Mouse (Mus musculus): ENCODE data around the gene Dpy19l1.

Gene Dpy19l1

DNA sequence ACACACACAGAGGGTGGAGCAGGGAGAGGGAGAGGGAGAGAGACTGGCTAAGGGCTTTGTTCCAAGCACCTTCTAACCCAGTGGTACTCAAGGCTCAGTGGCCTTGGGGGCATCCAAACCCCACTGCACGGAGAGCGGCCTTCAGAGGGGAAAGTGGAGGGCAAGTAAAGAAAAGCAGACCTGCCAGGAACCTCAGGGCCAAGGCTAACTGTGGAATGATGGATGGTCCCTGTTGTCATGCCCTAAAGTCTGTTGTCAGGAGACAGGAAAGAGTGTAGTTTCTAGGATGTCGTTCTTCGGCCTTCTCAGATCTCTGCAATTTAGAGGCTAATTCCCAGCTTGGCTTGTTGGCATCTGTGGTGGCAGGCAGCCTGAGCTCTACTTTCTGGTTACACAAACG is 32.8 kb downstream of the Dpy19l1 start:
- DNase-seq (ENCODE audit: low spot score): no peak

DNA sequence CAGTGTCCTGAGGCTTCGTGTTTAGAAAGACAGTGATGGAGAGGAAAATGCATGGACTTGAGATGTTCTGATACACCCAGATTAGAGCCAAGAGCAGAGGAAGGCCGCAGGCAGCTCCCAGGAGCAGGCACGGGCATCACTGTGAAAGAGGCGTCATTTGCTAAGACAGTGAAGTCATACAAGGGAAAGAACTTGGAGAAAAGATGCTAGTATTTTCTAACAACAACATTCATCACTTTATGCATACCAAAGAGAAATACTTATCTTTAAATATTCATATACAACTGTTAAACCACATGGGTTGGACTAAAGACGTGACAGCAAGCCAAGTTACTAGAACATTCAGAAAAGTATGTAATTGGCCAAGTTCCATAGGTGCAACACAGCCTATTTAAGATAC is 35.8 kb downstream of the Dpy19l1 start:
- no peak for DNase-seq (ENCODE audit: low spot score)

DNA sequence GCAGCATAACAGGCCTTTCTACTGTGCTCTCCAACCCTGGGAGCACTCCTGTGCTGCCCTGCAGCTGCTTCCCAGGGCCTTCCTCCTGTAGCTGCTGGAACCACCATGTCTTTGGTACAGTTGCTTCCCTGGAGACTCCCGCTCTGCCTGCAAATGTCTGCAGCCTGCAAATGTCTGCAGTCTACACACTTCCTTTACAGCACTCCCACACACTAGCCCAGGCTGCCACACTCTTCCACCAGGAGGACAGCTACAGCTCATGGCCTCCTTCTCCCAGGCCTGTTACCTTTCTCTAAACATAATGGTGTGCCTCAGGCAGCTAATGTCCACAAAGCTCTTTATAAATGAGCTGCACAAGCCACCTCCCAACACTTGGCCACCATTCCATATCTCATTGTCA is 36.3 kb downstream of the Dpy19l1 start:
- no peak for DNase-seq (ENCODE audit: low spot score)

DNA sequence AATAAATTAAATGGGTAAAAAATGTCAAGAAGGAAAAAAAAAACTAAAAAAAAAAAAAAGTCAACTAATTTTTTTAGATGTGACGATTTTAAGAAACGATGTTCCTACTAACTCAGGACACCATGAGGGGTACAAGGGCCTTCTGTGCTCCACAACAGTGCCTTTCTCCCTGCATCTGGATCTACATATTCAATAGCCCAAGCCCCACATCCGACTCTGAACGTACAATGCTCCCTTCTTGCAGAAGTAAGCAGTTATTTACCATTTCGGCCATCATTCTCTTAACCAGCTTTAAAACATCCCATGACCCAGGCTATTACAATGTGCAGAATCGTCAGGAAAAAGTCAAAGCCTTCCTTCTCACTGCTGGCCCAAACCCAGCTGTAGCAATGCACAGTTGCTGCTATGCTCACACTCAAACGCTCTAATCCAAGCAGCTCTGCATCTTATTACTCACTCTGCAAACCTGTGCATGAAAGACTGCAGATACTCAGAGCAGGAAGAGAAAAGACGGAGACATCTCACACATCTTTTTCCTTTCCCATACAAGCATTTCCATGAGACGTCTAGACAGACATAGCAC is 41.5 kb downstream of the Dpy19l1 start:
- no peak for DNase-seq (ENCODE audit: low spot score)

DNA sequence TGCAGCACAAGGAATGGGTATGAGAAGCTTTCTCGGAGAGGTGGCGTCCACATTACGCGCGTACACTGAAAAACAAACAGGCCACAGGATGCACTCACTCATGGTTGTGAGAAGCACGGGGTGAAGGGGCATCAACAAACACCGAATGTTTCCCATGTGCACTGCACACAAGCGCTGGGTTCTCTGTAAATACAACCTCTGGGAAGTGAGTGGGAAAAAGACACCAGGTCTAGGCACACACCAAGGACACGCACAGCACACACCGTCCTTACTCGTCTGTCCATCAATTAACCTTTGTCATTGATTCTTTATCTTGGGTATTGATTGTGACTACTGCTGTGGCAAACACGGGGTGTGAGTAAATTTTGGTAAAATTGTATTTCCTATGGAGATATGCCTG is 49.1 kb downstream of the Dpy19l1 start:
- no peak for DNase-seq (ENCODE audit: low spot score)

DNA sequence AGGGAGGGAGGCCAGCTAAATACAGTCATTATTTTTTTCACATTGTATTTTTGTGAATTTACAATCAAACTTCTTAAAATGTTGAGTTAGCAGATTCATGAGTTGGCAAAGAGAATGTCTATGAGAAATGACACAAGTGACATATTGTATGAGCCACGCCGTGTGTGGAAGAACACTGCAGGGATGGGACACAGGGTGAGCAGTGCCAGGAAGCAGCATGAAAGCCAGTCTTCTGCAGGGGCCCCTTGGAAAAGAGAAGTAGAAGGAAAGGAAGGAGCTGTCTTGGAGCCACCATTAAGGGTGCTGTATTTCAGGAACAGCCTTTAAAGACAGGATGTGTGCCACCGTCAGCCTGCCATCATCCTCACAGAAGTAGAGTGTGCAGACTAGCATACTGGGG is 52.0 kb downstream of the Dpy19l1 start:
- DNase-seq (ENCODE audit: low spot score): no peak

DNA sequence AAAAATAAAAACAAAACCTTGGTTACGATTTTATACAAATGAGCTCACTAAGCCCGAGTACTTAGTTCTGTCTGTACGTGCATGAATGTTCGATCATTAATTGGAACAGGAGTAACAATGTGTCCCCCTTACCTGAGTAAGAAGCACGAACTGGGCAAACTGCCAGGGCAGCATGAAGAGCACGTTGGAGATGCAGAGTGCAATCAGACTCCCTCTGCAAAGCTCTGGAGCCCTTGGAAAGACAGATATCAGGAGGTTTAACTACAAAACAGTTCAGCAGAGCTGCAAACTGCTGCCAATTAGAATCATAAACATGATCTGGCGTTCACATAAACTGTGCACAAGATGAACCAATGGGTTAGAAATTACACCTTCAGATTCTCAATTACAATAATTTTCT is 52.4 kb downstream of the Dpy19l1 start:
- no peak for DNase-seq (ENCODE audit: low spot score)

DNA sequence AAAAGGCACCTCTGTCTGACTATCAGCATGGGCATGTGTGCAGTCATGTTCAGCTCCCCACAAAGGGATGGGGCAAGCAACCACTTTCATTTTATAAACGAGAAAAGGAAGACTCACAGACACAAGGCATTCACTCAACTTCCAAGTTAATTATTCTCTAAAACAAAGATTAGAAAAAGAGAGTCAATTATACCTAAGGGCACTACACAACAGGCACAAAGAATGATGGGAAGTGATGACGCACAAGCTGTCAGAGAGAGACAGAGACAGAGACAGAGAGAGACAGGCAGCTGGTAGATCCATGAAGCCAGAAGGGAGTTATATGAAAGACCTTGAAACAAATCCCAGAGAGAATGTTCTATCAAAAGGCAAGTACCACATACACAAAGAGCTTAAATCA is 68.0 kb downstream of the Dpy19l1 start:
- no peak for DNase-seq (ENCODE audit: low spot score)

DNA sequence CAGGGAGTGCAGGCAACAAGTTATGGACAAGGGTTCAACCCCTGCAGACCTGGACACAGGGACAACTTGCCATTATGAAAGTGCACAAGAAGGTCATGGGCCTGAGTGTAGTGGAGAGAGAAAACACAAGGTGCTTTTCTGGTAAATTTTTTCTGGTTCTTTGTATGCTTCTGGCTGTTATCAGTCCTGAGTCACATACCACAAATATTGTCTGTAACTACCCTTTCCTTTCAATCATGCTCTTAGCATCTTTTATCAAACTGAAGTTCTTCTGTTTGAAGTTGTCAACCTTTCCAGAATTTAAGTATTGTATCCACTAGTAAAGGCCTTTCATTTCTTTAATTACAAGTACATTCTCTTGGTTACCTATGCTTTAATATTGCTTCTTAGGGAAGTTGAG is 73.2 kb downstream of the Dpy19l1 start:
- no peak for DNase-seq (ENCODE audit: low spot score)

DNA sequence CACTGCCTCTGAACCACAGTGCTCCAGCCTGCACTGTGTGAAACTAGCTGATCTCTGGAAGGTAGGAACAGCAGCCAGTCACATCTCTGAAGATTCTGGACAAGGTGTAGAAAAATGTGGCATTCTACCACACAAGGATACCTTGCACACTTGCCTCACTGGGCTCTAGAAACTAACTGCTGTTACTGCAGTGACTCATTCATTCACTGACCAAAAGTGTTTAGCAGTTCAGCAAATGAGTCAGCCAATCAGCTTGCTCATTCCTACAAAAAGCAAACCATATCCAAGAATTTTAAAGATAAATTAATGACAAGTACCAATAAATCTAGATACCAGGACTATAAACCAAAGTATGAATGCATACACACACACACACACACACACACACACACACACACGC is 77.3 kb downstream of the Dpy19l1 start:
- no peak for DNase-seq (ENCODE audit: low spot score)

DNA sequence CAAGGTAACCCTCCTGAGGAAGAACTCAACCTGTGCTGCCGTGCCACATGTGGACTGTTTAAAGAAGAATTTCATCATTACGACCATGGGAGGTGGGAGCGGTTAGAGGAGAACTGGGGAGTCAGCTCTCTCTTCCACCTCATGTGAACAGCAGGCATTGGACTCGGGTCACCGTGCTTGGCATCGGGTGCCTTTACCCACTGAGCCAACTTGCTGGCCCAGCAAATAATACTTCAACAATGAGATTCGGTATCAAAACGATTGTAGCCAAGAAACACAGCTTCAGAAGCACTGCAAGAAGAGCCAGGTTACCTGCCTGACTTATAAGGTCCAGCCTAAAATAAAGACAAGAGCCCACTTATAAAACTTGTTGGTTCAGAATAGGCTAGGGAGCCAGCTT is 79.7 kb downstream of the Dpy19l1 start:
- DNase-seq (ENCODE audit: low spot score): no peak

DNA sequence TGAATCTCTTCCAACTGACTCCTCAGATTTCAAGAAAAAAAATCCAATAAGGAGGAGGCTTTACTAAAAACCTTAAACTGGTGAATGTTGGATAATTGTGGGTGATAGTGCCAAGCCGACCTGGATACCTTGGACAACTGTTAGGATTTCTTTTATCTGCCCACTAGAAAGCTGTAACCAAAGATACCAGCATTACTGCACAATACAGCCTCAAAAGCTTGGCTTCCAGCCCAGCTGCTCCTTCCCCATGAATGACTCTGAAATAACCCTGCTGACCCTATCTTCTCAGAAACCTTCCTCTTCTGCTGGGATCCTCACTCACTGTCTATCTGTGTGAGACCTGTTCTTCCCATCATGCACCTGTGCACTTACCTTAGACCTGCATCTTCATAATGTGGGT is 81.1 kb downstream of the Dpy19l1 start:
- no peak for DNase-seq (ENCODE audit: low spot score)

DNA sequence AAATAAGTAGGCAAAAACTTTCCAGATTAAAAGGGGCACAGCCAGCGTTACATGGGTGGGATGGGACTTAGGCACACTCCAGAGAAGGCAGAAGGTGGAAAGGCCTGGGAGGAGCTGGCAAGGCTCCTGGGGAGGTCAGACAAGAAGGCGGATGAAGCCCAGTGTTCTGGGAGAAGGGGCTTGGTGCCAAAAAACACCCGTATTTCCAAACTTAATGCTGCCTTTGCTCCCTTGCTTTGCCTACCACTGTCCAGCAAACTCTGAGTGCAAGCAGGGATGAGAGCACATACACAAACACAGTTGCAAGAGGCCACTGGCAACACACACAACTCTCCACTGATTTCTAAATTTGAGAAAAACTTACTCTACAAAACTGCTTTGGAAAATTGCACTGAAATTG is 81.7 kb downstream of the Dpy19l1 start:
- no peak for DNase-seq (ENCODE audit: low spot score)

DNA sequence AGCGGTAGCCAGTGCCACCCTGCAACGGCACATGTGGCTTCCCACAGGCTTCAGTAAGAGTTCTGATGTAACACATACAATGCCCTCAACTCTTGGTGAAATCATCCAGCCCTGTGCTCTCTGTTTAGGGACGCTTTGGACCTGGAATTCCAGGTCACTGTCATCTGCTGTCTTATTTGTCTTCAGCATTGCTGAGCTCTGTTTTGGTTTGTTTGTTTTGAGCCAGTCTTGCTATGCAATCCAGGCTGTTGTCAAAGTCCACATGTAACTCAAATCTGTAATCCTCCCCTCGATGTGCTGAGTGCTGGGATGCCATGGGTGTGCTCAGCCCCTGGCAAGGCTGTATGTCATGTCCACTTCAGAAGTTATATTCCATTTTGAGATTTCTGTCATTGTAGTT is 82.8 kb downstream of the Dpy19l1 start:
- no peak for DNase-seq (ENCODE audit: low spot score)

DNA sequence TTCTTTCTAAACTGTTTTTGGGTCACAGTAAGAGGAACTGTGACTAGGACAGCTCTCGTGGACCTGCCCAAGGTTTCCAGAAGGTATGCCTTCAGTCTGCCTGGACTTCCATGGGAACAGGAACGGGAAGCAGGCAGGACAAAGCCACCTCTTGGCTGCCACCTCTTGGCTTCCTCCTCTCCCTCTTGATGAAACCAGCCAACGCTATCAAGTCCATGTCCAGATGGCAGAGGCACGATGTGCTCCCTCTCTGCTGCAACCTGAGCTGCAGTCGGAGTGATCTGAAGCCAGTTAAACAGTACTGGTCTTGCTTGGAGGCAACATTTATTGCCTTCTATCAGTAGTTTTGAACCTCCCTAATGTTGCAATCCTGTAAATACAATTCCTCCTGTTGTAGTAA is 84.7 kb downstream of the Dpy19l1 start:
- no peak for DNase-seq (ENCODE audit: low spot score)

DNA sequence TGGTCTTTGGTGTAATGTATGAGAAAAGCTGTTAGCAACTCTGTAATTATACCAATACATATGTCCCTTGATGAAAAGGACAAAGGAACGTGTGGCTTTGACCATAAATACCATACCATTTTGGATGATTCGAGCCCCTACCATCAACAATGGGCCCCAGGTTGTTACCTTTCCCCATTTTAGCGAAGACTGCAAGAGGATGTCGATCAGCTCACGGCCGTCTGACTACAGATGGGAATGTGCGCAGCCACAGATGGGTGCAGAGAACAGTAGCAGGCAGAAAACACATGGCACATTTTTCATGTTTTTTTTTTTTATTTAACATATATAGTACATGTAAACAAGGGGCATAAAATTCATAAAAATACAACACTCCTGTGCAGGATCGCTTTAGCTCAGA is 91.5 kb downstream of the Dpy19l1 start:
- DNase-seq (ENCODE audit: low spot score): no peak

DNA sequence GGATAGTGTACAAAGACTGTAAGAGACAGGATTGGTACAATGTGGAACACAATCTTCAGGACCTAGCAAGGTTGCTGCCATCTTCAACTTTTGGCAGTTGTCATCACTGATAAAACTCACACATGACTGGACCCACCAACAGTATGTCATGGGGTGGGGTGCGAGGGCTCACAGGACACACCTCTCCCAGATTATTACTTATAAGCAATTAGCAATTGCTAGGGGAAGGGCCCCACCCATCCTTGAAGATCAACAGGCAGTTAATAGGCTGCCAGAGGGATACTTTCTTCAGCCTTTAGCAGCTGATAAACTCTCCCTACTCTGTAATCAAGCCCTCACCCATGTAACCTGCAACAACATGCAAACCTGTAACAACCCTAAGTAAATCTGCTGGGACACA is 92.5 kb downstream of the Dpy19l1 start:
- DNase-seq (ENCODE audit: low spot score): no peak

DNA sequence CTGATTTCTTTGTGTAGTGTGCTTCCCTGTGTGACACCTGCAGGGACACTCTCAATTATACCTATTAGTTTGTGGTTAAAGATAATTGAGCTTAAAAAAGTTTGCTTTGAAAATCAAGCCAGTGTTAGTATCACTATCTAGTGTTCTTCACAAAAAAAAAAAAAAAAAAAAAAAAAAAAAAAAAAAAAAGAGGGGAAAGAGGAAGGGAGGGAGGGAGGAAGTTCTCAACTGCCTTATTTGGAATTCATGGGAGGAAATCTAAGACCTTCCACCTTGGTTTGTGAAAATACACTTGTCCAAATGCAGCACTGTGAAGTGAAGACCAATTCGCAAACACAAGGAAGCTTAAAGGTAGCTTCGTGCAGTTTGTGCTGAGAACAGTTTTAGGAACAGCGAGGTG is 94.9 kb downstream of the Dpy19l1 start:
- no peak for DNase-seq (ENCODE audit: low spot score)

DNA sequence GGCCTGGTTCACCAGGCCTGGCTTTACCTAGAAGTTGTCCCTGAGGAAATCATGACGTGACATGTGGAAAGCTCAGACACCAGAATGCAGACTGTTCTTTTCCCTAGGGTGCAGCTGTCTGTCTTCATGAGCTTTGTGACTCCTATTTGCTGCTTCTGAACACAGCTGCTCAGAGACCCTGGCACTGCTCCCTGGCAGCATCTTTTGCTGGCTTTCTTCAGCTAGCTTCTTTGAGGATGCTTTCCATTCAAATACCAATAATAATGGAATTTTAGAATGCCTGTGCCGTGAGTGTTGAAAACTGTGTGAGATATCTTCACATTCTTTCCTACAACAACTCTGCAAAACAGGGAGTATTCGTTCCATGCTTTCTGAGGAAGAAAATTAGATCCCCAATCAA is 108.8 kb downstream of the Dpy19l1 start:
- DNase-seq (ENCODE audit: low spot score): no peak

DNA sequence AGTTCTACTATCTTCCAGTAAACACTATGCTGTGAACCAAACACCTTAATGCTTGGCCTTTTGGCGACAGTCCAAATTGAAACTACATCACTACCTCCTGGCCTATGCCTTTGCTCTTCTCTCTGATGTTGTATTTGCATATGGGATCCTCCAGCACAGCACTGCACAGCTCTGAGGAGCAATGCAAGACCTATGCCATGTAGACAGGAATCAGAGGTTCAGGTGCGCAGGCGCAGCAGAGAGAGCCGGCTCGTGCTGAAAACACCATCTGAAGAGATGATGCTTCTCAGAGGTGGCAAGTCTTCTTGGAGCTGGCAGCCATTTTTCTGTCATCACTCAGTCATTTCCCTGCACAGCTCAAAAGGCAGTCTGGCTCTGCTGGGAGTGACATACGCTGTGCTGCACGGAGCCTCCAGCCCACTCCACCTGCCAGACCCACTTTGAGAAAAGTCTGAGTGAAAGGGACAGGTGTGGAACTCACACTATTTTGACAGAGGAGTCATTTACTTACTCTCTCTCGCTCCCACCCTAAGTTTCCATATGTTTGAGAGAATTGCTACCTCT is 112.1 kb downstream of the Dpy19l1 start:
- DNase-seq (ENCODE audit: low spot score): no peak

DNA sequence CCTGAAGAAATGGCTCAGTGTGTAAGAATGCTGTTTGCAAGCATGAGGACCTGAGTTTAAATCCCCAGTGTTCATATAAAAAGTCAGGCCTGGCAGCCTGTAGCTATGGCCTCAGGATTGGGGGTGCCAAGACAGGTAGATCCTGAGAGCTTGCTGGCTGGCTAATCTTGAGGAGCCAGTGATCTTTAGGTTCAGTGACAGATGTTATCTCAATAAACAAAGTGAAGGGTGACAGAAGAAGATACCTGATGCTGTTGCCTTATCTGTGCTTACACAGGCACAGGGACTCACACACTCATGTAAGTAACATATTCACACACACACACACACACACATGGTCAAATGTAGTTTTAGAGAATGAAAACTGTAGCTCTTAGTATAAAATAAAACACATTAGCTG is 115.7 kb downstream of the Dpy19l1 start:
- no peak for DNase-seq (ENCODE audit: low spot score)

DNA sequence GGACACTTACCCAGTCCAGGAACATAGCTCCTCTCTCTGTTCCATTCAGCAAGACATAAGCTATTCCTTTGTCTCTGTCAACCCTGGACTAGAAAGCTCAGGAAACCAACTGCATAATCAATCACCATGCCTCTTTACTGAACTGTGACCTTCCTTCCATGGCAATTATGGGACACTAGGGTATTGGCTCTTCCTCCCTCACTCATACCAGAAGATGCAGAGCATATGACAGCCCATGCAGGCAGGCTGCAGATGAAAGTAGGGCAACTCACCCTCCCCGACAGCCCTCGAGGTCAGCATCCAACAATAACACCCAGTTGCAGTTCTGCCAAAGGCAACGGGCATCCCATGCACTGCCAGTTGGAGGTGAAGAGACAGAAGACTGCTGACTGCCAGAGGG is 123.6 kb downstream of the Dpy19l1 start:
- DNase-seq (ENCODE audit: low spot score): peak; percentile 57

DNA sequence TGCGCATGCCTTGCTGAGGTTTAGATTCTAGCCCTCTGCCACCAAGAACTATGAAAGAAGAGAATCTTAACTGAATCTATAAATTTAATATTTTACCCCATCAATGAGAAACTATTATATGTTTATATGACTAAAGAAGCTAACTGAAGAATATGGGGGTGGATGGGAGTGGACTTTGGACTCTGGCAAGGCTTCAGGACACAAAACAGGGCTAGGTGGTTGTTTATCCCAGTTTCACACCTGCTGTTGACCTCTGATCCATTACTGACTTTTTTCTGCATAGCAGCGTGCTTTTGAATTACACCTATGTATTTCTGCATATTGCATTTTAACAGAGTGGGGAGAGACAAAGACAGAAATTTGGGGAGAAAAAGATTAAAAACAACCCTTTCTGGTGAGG is 124.1 kb downstream of the Dpy19l1 start:
- DNase-seq (ENCODE audit: low spot score): no peak

Data from embryo, embryonic 10 days (tissue).